Mouse (Mus musculus) monocyte, adult 5-6 weeks (primary cell): Measurements from ENCODE around the gene Clec10a. TPM values are rescaled to one million over a fixed set of nuclear protein-coding genes. Genes with fewer than 3 reads are reported as not detected.
A peak's percentile ranks its signal among the peaks of the same experiment; 100 is the strongest.
"Not testable (repeated sequence)": the region's sequence is repeated elsewhere in the genome, so short reads cannot be mapped to it uniquely, and the experiment has no call there.

Experiments used
- ATAC-seq: fragments of 153-309, 156-312 bp; replicated peaks from 2 replicates; pipeline ENCODE4 v1.8.0; 2017; ENCODE audit warnings: mild to moderate bottlenecking; ENCODE audit not compliant: low TSS enrichment, insufficient number of reproducible peaks, severe bottlenecking, poor library complexity, low FRiP score
- total RNA-seq: library from RNA; stranded (forward); fragments of 200-1000, 200-491, 200-594 nt; gene quantifications from 3 replicates; pipeline ENCODE4 v1.2.3, GENCODE M21; 2017

The Clec10a gene
- total RNA-seq = 5.3 to 21.7 TPM (median 15.6 TPM) in 3 replicates

- not testable (repeated sequence) for ATAC-seq
These were observed at the start of gene Clec10a for GRCm38 (mm10) chr11:70155897-70156296. TSS of gene Clec10a (plus strand) at chr11:70156197.

GRCm38 (mm10) chr11:70107085-70107484, 48.9 kb upstream of the Clec10a start:
- no peak for ATAC-seq

GRCm38 (mm10) chr11:70110146-70110545, 45.9 kb upstream of the Clec10a start:
- 0 out of 2 replicates have a peak, but pooled peaks have one; percentile 45 for ATAC-seq

GRCm38 (mm10) chr11:70114562-70114961, 41.4 kb upstream of the Clec10a start:
- peak; percentile 70 for ATAC-seq

- ATAC-seq = no peak
These were observed 40.1 kb upstream of the Clec10a start for GRCm38 (mm10) chr11:70115901-70116300.

- no peak for ATAC-seq
These were observed 26.0 kb upstream of the Clec10a start, which contains the start of gene Mgl2 for GRCm38 (mm10) chr11:70129926-70130379. TSS of gene Mgl2 (plus strand) at chr11:70130329.

GRCm38 (mm10) chr11:70135001-70135400, 21.0 kb upstream of the Clec10a start:
- ATAC-seq = not testable (repeated sequence)

GRCm38 (mm10) chr11:70135925-70136324, 20.1 kb upstream of the Clec10a start:
- ATAC-seq = 0 out of 2 replicates have a peak, but pooled peaks have one; percentile 47

- ATAC-seq = no peak
These were observed 16.8 kb upstream of the Clec10a start for GRCm38 (mm10) chr11:70139171-70139570.

GRCm38 (mm10) chr11:70151072-70151471, 4.9 kb upstream of the Clec10a start:
- no peak for ATAC-seq

GRCm38 (mm10) chr11:70162336-70162735, 6.3 kb downstream of the Clec10a start:
- no peak for ATAC-seq

- peak; percentile 80 for ATAC-seq
These were observed 10.2 kb downstream of the Clec10a start for GRCm38 (mm10) chr11:70165972-70166921.

GRCm38 (mm10) chr11:70168136-70168535, 12.1 kb downstream of the Clec10a start:
- ATAC-seq = no peak

- not testable (repeated sequence) for ATAC-seq
These were observed 13.5 kb downstream of the Clec10a start for GRCm38 (mm10) chr11:70169471-70169870.

GRCm38 (mm10) chr11:70170291-70170690, 14.3 kb downstream of the Clec10a start:
- ATAC-seq = no peak

GRCm38 (mm10) chr11:70171181-70171580, 15.2 kb downstream of the Clec10a start:
- no peak for ATAC-seq

GRCm38 (mm10) chr11:70171847-70172246, 15.8 kb downstream of the Clec10a start:
- 0 out of 2 replicates have a peak, but pooled peaks have one; percentile 66 for ATAC-seq

- ATAC-seq = no peak
These were observed 16.3 kb downstream of the Clec10a start for GRCm38 (mm10) chr11:70172298-70172697.

GRCm38 (mm10) chr11:70174491-70174890, 18.5 kb downstream of the Clec10a start:
- no peak for ATAC-seq

GRCm38 (mm10) chr11:70177647-70178046, 21.6 kb downstream of the Clec10a start:
- ATAC-seq = no peak
